Mouse (Mus musculus) limb, embryonic 12.5 days (tissue): ENCODE data around the gene Pigk. TPM values are rescaled to one million over a fixed set of nuclear protein-coding genes. Genes with fewer than 3 reads are reported as not detected.

Experiments used
- ATAC-seq: fragments of 200-750 bp; cut with Nextera tagmentation; 2 replicates; pipeline ENCODE4 v1.8.0; 2017; ENCODE audit warnings: low read depth, moderate TSS enrichment; ENCODE audit not compliant: insufficient number of reproducible peaks, insufficient read depth, low FRiP score, low TSS enrichment
- H3K27ac ChIP-seq: fragments of 300-500 bp; sonication (generic); 2 replicates; pipeline ENCODE4 v1.5.1; 2016; ENCODE audit warnings: mild to moderate bottlenecking, moderate library complexity
- H3K27me3 ChIP-seq: fragments of 300-500 bp; sonication (generic); 2 replicates; pipeline ENCODE4 v1.6.1; 2016; ENCODE audit warnings: mild to moderate bottlenecking, moderate library complexity
- H3K36me3 ChIP-seq: fragments of 300-500 bp; sonication (generic); 2 replicates; pipeline ENCODE4 v1.6.1; 2016; ENCODE audit warnings: mild to moderate bottlenecking, moderate library complexity
- H3K4me1 ChIP-seq: fragments of 300-500 bp; sonication (generic); replicated peaks from 2 replicates; pipeline ENCODE4 v1.6.1; 2016
- H3K4me2 ChIP-seq: fragments of 300-500 bp; sonication (generic); 2 replicates; pipeline ENCODE4 v1.6.1; 2016; ENCODE audit warnings: mild to moderate bottlenecking, moderate library complexity
- H3K4me3 ChIP-seq: fragments of 300-500 bp; sonication (generic); replicated peaks from 2 replicates; pipeline ENCODE4 v1.5.1; 2016; ENCODE audit warnings: mild to moderate bottlenecking
- H3K9ac ChIP-seq: fragments of 300-500 bp; sonication (generic); replicated peaks from 2 replicates; pipeline ENCODE4 v1.6.1; 2016; ENCODE audit warnings: mild to moderate bottlenecking, moderate library complexity
- H3K9me3 ChIP-seq: fragments of 300-500 bp; sonication (generic); 2 replicates; pipeline ENCODE4 v1.6.1; 2016; ENCODE audit warnings: mild to moderate bottlenecking, moderate library complexity
- WGBS: fragments of 180-500 bp; shearing (Covaris S2); methylation state at CpG from one replicate; pipeline ENCODE4 v1.1.7; 2016; 5-methylcytosine and 5-hydroxymethylcytosine counted together
- polyA plus RNA-seq: library from polyadenylated mRNA; unstranded; fragments of >200 nt; fragmentation: Nextera tagmentation; extraction: Ambion mirVana; gene quantifications from 2 replicates; pipeline ENCODE4 v1.2.1, GENCODE M21; 2016

Pigk gene
- polyA plus RNA-seq, 1 experiment from 2014 or later, result 49.4 TPM

DNA sequence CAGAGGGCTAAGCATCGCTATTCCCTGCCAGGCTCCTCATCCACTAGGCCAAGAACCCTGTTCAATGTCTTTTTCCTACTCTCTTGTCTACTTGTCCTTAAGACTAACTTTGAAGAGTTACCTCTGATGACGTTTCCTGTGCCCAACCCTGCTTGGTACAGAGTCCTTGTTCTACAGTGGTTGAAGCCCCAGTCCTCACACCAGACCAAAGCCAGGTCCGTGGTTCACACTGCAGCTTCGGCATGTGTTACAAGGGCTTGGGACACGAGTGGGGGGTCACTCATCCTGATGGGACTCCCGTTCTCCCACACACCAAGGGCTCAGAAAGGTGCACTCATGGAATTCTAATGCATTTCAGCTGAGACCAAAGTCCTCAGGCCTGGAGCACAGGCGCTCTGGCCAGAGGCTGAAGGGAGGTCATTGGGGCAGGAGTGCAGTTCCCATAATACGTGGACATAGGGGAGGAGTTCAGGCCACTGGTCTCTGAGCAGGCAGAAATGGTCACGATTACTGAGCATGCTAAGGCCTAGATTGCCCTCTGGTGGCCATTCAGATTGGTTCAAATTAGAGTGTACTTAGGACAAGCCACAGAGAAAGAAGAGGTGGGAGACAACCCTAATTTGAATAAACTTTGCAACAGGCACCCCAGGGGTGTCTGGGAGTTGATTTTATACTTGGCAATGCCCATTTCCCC, 86.0 kb downstream of the Pigk start:
- WGBS, result 79% methylated on average over 9 of the region's 9 CpGs
- no peak overlapping the region for H3K4me3 ChIP-seq
- no peak overlapping the region for H3K4me2 ChIP-seq
- H3K4me1 ChIP-seq, result no peaks in the 10 kb centered on the region; the same call in 1 of the 2 replicates
- no peaks in the 10 kb centered on the region for H3K27me3 ChIP-seq
- no peak overlapping the region for H3K9ac ChIP-seq
- no peak for ATAC-seq
- no peaks in the 10 kb centered on the region for H3K36me3 ChIP-seq
- peaks cover 7% of the 10 kb centered on the region; the same call in 1 of the 2 replicates for H3K9me3 ChIP-seq
- H3K27ac ChIP-seq, result no peak overlapping the region

DNA sequence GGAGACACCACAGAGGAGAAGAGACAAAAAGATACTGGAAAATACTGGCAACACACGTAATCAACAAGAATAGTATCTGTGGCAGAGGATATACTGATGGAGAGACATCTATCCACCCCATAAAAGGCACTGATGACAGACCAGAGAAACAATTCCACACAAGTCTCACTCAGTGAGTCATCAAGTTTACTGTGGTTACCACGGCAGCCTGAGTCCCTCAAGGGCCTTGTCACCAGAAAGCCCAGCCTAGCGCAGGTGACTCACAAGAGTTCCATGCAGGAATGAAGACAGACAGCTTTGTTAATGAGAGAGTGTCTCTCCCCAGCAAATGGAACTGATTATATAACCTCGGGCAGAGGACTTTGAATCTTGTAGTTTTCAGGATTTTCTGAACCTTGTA, 100.0 kb downstream of the Pigk start:
- H3K4me2 ChIP-seq, result no peak overlapping the region
- H3K27me3 ChIP-seq, result no peaks in the 10 kb centered on the region
- no peaks in the 10 kb centered on the region for H3K9me3 ChIP-seq
- no peak overlapping the region for H3K27ac ChIP-seq
- H3K9ac ChIP-seq, result no peak overlapping the region
- no peak for ATAC-seq
- WGBS, result 81% methylated on average over 4 of the region's 4 CpGs
- H3K36me3 ChIP-seq, result no peaks in the 10 kb centered on the region
- H3K4me1 ChIP-seq, result no peaks in the 10 kb centered on the region
- no peak overlapping the region for H3K4me3 ChIP-seq

DNA sequence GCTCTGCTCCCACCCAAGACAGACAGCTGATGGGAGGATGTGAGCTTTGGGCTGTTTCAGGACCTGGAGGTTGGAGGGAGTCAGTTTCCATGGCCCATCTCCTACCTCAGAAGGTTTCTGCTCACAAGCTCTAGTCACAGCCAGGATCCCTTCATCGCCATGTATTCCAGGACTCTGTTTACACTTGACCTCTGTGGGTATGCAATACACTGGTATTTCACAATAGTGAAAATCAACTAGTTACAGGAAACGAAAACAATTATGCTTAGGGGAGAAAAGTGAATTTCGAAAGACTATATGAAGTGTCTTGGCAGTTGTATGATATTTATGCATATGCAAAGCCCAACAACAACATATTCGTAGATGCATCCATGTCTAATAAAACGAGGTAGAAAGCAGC, 101.2 kb downstream of the Pigk start:
- no peak overlapping the region for H3K4me2 ChIP-seq
- H3K36me3 ChIP-seq, result no peaks in the 10 kb centered on the region
- ATAC-seq, result no peak
- no peaks in the 10 kb centered on the region for H3K4me1 ChIP-seq
- no peaks in the 10 kb centered on the region for H3K27me3 ChIP-seq
- 89% methylated on average over 5 of the region's 5 CpGs for WGBS
- H3K4me3 ChIP-seq, result no peak overlapping the region
- no peaks in the 10 kb centered on the region for H3K9me3 ChIP-seq
- H3K9ac ChIP-seq, result no peak overlapping the region
- no peak overlapping the region for H3K27ac ChIP-seq

DNA sequence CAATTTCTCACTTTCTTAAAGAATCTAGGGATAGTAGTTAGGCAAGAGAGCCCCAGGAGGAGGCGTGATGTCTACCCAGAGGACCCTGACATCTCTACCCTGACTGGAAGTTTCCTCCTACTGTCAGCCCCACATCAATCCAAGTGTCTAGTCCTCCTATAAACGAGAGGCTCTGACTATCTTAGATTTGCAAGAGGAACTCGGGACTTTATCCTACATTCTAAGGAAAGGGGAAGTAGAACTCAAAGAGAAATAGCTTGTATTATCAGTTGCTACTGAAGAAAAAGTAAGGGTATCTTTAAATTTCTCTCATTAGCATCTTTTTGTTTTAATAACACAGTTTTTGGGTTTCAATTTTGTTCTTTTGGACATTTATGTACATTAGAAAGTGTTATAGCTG, 106.5 kb downstream of the Pigk start:
- H3K4me2 ChIP-seq, result no peak overlapping the region
- ATAC-seq, result no peak
- H3K9ac ChIP-seq, result no peak overlapping the region
- no peaks in the 10 kb centered on the region for H3K36me3 ChIP-seq
- no peak overlapping the region for H3K27ac ChIP-seq
- H3K27me3 ChIP-seq, result no peaks in the 10 kb centered on the region
- 74% methylated on average over 3 of the region's 3 CpGs for WGBS
- H3K4me1 ChIP-seq, result no peaks in the 10 kb centered on the region
- H3K4me3 ChIP-seq, result no peak overlapping the region
- no peaks in the 10 kb centered on the region for H3K9me3 ChIP-seq

DNA sequence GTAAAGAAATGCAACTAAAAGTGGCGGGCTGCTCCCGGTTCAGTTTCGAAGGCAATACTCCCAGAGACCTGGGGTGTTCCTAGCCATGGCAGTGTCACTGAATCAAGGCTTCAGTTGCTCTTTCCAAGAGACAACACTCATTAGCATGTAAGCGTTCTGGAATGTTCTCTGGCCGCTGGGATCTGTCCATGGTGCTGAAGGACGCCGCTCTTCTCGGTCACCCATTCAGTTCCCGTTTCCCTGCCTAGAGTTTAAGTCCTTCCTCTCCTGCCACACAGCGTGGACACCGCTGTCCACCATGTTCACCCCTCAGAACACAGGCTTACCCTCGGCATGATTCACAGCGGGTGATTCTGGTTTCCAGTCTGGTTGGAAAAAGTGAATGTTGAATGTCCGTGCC, 107.3 kb downstream of the Pigk start:
- H3K9me3 ChIP-seq, result no peaks in the 10 kb centered on the region
- H3K27me3 ChIP-seq, result no peaks in the 10 kb centered on the region
- no peak overlapping the region for H3K4me2 ChIP-seq
- no peaks in the 10 kb centered on the region for H3K4me1 ChIP-seq
- WGBS, result 60% methylated on average over 14 of the region's 14 CpGs
- H3K36me3 ChIP-seq, result no peaks in the 10 kb centered on the region
- H3K9ac ChIP-seq, result no peak overlapping the region
- ATAC-seq, result no peak
- no peak overlapping the region for H3K27ac ChIP-seq
- H3K4me3 ChIP-seq, result no peak overlapping the region

DNA sequence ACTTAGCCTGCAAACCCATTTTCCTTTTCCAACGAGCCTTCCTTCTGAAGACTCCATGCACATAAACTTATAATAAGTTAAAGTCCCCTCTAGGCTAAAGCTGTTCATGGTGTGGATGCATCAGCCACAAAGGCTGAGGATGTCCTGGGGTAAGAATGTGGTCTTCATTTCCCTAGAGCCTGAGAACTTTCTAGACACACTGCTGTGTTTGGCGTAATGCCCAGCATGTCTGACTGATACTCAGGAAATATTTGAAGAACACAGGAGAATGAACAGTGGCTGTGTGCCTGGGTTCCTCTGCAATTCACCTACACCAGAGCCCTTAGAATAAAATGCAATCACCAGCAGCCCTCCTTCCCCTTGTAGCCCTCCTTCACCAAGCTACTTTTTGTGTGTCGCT, 117.5 kb downstream of the Pigk start:
- H3K9ac ChIP-seq, result no peak overlapping the region
- no peak overlapping the region for H3K27ac ChIP-seq
- WGBS, result 73% methylated on average over 3 of the region's 3 CpGs
- H3K36me3 ChIP-seq, result no peaks in the 10 kb centered on the region
- no peaks in the 10 kb centered on the region for H3K4me1 ChIP-seq
- H3K27me3 ChIP-seq, result no peaks in the 10 kb centered on the region
- no peak for ATAC-seq
- no peak overlapping the region for H3K4me2 ChIP-seq
- no peaks in the 10 kb centered on the region for H3K9me3 ChIP-seq
- no peak overlapping the region for H3K4me3 ChIP-seq

DNA sequence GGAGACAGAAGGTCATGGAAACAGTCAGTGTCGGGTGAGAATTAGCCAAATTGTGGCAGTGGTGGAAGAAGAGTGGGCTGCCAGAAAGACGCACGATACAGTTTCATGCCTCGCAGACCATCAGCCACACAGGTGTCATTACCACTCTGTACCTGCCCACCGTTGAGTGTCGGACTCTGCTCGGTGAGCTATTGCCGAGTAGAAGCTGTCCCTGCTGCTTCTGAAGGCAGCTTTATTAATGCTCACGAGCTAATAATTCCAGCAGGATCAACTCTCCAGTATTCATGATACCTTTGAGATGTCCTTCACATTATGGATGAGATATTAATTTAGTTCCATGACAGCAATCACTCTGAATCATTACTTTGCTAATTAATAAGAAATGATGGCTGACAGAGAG, 118.1 kb downstream of the Pigk start:
- H3K9ac ChIP-seq, result no peak overlapping the region
- ATAC-seq, result no peak
- no peaks in the 10 kb centered on the region for H3K27me3 ChIP-seq
- H3K36me3 ChIP-seq, result no peaks in the 10 kb centered on the region
- WGBS, result 84% methylated on average over 9 of the region's 9 CpGs
- no peak overlapping the region for H3K4me2 ChIP-seq
- no peak overlapping the region for H3K4me3 ChIP-seq
- no peak overlapping the region for H3K27ac ChIP-seq
- H3K4me1 ChIP-seq, result no peaks in the 10 kb centered on the region
- H3K9me3 ChIP-seq, result no peaks in the 10 kb centered on the region

DNA sequence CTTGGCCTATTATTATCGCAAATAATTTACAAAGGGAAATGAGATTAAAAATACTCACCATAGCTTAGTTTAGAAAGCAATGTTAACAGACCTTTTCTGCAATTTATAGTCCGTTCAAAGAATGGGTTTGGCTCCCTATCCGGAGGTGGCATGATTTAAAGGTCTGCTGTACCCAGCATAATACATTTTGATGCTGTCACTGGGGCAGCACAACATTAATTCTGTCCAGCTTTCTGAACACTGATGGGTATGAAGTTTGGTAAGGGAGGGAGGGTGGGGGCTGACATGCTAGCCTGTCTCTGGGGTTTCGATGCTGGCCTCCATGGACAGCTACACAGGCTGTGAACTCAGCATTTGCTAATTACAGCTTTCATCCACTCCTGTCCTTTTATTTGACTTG, 118.5 kb downstream of the Pigk start:
- Histone ChIP-seq H3K4me2 (no peak overlapping the region), H3K9me3 (no peaks in the 10 kb centered on the region), H3K4me3 (no peak overlapping the region), H3K27ac (no peak overlapping the region), H3K27me3 (no peaks in the 10 kb centered on the region), H3K36me3 (no peaks in the 10 kb centered on the region), H3K9ac (no peak overlapping the region), H3K4me1 (no peaks in the 10 kb centered on the region)
- WGBS, result 88% methylated on average over 4 of the region's 4 CpGs
- no peak for ATAC-seq

DNA sequence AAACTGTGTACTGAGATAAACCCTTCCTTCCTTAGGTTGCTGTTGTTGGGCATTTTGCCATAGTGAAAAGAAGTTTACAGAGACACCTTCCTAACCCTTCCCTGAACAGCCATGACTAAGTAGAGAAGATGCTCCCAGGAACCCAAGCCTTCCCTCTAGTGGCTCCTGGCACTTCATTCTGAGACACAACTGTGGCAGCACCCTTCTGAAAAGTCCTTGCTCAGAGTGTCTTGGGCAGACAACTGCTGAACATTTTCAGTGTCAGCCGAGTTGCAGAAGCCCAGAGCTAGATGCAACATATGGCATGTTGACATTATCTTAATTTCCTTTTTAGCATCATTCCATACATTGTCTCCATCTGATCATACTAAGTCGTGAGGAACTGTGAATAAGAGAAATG, 123.5 kb downstream of the Pigk start:
- Histone ChIP-seq H3K27me3 (no peaks in the 10 kb centered on the region), H3K4me1 (no peaks in the 10 kb centered on the region), H3K36me3 (no peaks in the 10 kb centered on the region), H3K9ac (no peak overlapping the region), H3K9me3 (no peaks in the 10 kb centered on the region), H3K4me3 (no peak overlapping the region), H3K27ac (no peak overlapping the region), H3K4me2 (no peak overlapping the region)
- no peak for ATAC-seq
- 77% methylated on average over 2 of the region's 2 CpGs for WGBS

DNA sequence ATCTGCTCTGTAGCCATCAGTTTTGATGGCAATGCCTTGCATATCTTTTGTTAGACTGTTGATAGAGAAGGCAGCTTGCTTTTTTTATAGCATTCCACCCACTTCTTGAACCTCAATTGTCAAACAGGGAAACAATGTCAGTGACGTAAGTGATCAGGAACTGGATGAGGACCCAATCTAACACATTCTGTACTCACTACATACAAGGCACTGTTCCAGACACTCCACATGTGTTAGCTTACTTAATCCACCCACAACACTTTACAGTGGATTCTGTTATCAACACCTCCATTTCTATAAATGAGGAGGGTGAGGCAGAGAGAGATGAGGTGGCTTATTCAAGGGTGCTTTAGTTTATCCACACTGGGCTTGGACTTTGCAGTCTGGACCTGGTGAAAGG, 124.0 kb downstream of the Pigk start:
- no peak for ATAC-seq
- WGBS, result 91% methylated on average over 1 of the region's 1 CpGs
- Histone ChIP-seq H3K4me1 (no peaks in the 10 kb centered on the region), H3K9ac (no peak overlapping the region), H3K9me3 (no peaks in the 10 kb centered on the region), H3K27me3 (no peaks in the 10 kb centered on the region), H3K4me3 (no peak overlapping the region), H3K27ac (no peak overlapping the region), H3K36me3 (no peaks in the 10 kb centered on the region), H3K4me2 (no peak overlapping the region)

DNA sequence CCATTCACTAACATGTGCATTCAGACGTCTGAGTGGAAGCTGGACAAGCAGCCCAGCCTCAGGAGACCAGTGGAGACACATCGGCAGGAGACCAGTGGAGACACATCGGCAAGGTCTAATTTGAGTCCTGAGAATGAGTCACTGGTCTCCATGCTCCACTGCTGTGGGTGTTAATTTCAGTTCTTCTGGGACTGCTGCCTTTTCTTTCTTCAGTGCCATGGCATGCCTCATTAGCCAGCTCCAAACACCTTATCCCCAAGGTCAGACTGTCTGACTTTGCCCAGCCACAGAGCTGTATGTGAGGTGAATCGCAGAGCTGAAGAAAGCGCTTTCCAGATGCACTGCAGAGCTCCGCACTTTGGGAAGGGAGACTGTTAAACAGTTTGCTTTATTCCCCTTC, 127.4 kb downstream of the Pigk start:
- no peak overlapping the region for H3K9ac ChIP-seq
- H3K27ac ChIP-seq, result no peak overlapping the region
- no peaks in the 10 kb centered on the region for H3K36me3 ChIP-seq
- no peaks in the 10 kb centered on the region for H3K27me3 ChIP-seq
- ATAC-seq, result no peak
- H3K9me3 ChIP-seq, result no peaks in the 10 kb centered on the region
- no peak overlapping the region for H3K4me2 ChIP-seq
- no peak overlapping the region for H3K4me3 ChIP-seq
- 67% methylated on average over 6 of the region's 6 CpGs for WGBS
- no peaks in the 10 kb centered on the region for H3K4me1 ChIP-seq

DNA sequence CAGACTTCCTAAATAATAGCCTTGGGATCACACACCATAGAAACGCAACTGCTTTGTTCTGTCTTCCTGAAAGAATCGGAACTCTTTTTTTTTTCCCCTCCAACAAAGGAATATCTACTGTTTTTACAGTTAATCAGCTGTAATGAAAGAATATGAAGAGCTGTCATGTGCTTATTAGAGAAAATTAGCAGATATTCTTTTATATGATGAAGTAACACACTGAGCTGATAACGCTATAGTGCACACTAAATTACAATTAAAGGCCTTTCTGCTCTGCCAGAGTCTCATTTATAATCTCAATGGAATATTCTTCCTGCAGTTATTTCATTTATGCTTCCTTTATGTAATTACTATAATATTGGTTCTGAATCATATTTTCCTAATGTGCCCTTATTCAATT, 128.7 kb downstream of the Pigk start:
- H3K27ac ChIP-seq, result no peak overlapping the region
- H3K4me2 ChIP-seq, result no peak overlapping the region
- no peaks in the 10 kb centered on the region; the same call in 1 of the 2 replicates for H3K4me1 ChIP-seq
- H3K9ac ChIP-seq, result no peak overlapping the region
- WGBS, result 77% methylated on average over 3 of the region's 3 CpGs
- ATAC-seq, result no peak
- H3K27me3 ChIP-seq, result no peaks in the 10 kb centered on the region
- H3K36me3 ChIP-seq, result no peaks in the 10 kb centered on the region
- no peaks in the 10 kb centered on the region for H3K9me3 ChIP-seq
- H3K4me3 ChIP-seq, result no peak overlapping the region
